Mouse (Mus musculus) kidney, postnatal 0 days (tissue): Measurements from ENCODE around the gene Chn1. TPM values are rescaled to one million over a fixed set of nuclear protein-coding genes. Genes with fewer than 3 reads are reported as not detected.
A peak's percentile ranks its signal among the peaks of the same experiment; 100 is the strongest.

Experiments used
- ATAC-seq: fragments of 200-750 bp; cut with Nextera tagmentation; replicated peaks from 2 replicates; pipeline ENCODE4 v1.8.0; 2017; ENCODE audit warnings: low read depth, moderate number of reproducible peaks, moderate TSS enrichment, moderate library complexity; ENCODE audit not compliant: low FRiP score
- DNase-seq: peaks from one replicate; pipeline ENCODE4 v3.0.0-alpha.2; 2016; ENCODE audit warnings: low spot score
- H3K27ac ChIP-seq: fragments of 300-500 bp; sonication (generic); 2 replicates; pipeline ENCODE4 v1.5.1; 2014; ENCODE audit warnings: mild to moderate bottlenecking
- H3K27me3 ChIP-seq: fragments of 300-500 bp; sonication (generic); 2 replicates; pipeline ENCODE4 v1.6.1; 2014; ENCODE audit warnings: low read length, mixed read lengths; ENCODE audit not compliant: insufficient read depth
- H3K36me3 ChIP-seq: fragments of 300-500 bp; sonication (generic); 2 replicates; pipeline ENCODE4 v1.6.1; 2014; ENCODE audit warnings: low read length, mixed read lengths; ENCODE audit not compliant: insufficient read depth
- H3K4me1 ChIP-seq: fragments of 300-500 bp; sonication (generic); replicated peaks from 2 replicates; pipeline ENCODE4 v1.6.1; 2014; ENCODE audit warnings: antibody characterized with exemption, low read length, mixed read lengths; ENCODE audit not compliant: insufficient read depth
- H3K4me2 ChIP-seq: fragments of 300-500 bp; sonication (generic); 2 replicates; pipeline ENCODE4 v1.6.1; 2014; ENCODE audit warnings: mild to moderate bottlenecking, low read length, moderate library complexity, mixed read lengths
- H3K4me3 ChIP-seq: fragments of 300-500 bp; sonication (generic); replicated peaks from 2 replicates; pipeline ENCODE4 v1.5.1; 2014; ENCODE audit warnings: low read depth, low read length
- H3K9ac ChIP-seq: fragments of 300-500 bp; sonication (generic); 2 replicates; pipeline ENCODE4 v1.6.1; 2014; ENCODE audit warnings: low read depth, low read length
- H3K9me3 ChIP-seq: fragments of 300-500 bp; sonication (generic); replicated peaks from 2 replicates; pipeline ENCODE4 v1.6.1; 2016; ENCODE audit warnings: low read length, inconsistent platforms, mixed read lengths
- CTCF ChIP-seq: IDR thresholded peaks from 2 replicates; pipeline ENCODE4 v1.5.1; 2016; ENCODE audit warnings: antibody characterized with exemption, low read depth, mild to moderate bottlenecking, moderate library complexity
- WGBS: fragments of 180-500 bp; shearing (Covaris S2); extraction: QIAGEN DNeasy Blood & Tissue Kit; methylation state at CpG from one replicate; pipeline ENCODE4 v1.1.7; 2014; 5-methylcytosine and 5-hydroxymethylcytosine counted together
- polyA plus RNA-seq: library from polyadenylated mRNA; unstranded; fragments of >200 nt; fragmentation: Nextera tagmentation; extraction: Ambion mirVana; gene quantifications from 2 replicates; pipeline ENCODE4 v1.2.1, GENCODE M21; 2015

The Chn1 gene
- polyA plus RNA-seq, 1 experiment from 2014 or later: 12.4 TPM

DNA sequence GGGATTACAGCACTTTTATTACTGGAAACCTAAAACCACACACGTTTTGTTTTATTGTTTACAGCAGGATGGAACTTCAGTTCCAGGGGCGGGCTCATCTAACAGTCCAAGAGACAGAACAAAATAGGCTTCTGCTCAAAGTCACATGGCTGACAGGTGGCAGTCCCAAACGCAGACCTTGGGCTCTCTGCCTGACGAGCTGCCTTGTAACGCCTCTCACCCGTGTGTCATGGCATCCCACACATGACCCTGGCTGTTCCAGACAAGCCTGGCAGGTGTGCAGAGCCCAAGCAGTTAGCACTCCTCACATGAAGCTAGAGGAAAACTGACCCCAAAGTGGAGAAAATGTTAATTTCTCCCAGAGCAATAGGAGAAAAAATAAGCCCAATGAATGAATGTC lies 163.3 kb downstream of the Chn1 start:
- Histone ChIP-seq H3K4me1 (no peaks in the 10 kb centered on the region), H3K27me3 (no peaks in the 10 kb centered on the region), H3K36me3 (no peaks in the 10 kb centered on the region), H3K4me2 (no peak overlapping the region), H3K9me3 (no peaks in the 10 kb centered on the region), H3K9ac (no peak overlapping the region), H3K27ac (no peak overlapping the region), H3K4me3 (no peak overlapping the region)
- DNase-seq (no peak), ATAC-seq (no peak)
- 47% methylated on average over 6 of the region's 6 CpGs for WGBS
- TF ChIP-seq CTCF: no peak

DNA sequence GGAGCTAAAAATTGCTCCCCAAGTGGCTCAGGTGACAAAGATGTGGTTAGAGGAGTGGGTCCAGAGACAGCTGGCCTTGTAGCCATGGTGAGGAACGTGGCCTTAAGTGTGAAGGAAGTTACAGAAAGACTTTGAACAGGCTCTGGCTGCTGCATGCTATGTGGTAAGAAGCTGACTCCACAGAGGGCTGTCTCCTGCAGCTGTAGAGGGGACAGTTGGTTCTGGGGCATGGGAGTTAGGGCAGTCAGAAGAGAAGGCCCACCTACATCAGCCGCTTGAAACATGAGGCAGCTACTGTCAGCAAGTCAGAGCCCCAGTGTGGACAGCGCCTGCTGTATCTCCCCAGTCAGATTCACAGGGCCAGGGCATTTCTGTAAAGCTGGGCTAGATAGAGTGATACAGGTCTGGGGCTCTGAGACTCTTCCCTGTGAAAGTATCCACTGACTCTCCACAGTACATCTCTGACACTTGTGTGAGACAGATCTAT lies 165.4 kb downstream of the Chn1 start:
- no peak for TF ChIP-seq CTCF
- Histone ChIP-seq H3K4me3 (no peak overlapping the region), H3K4me1 (no peaks in the 10 kb centered on the region), H3K4me2 (no peak overlapping the region), H3K9ac (no peak overlapping the region), H3K27me3 (no peaks in the 10 kb centered on the region), H3K36me3 (no peaks in the 10 kb centered on the region), H3K27ac (no peak overlapping the region), H3K9me3 (no peaks in the 10 kb centered on the region)
- DNase-seq: no peak
- ATAC-seq: no peak
- WGBS: 78% methylated on average over 3 of the region's 3 CpGs

DNA sequence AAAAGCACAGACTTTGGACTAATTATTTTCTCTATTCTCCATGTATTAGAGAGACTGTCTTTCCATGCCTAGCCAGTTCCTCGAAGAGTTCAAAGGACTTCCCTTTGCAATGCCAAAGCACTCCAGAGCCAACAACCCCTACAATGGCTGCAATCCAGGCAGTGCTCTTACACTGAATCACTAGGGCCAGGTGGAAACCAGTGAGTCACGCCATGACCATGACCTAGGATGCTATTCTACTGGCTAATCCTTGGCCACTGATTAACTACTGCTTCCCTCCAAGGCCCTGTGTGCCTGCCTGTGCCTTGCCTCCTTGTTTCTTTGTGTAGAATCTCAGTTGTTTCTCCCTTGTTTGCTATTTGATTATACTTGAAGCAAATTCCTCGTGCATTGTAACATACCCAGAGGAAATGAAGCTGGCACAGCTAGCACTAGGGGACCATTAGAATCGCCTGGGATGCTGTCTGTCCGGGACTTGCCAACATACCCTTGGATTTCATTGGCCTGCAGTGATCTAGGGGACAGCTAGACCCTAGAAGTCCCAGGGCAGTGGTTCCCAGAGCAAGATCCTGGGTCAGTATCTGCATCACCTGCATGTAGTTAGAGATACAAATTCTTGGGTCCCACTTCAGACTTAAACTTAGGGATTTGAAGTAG lies 166.0 kb downstream of the Chn1 start:
- no peak overlapping the region for H3K27ac ChIP-seq
- ATAC-seq: peak; percentile 81

DNA sequence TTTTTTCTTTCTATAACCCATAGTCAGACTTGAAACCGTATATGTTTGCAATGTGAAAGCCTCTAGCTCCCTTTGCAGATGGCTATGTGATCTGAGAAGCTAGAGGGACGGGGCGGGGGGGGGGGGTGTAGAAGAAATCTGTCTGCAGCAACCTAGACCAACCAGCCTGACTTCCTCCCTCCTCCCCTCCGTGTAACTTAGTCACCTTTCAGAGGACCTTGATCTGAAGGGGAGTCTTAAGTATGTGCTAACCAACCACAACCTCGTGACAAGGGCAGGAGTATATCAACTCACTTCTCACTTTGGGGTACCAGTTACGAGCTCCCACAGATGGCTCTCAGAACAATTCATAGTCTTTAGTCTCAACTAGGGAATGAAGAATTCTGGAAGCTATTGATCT lies 166.8 kb downstream of the Chn1 start:
- DNase-seq: no peak
- TF ChIP-seq CTCF: no peak
- ATAC-seq: no peak

More for the DNA sequence above, 166.0 kb downstream of the Chn1 start:
- peak; percentile 36 for DNase-seq
- no peaks in the 10 kb centered on the region for H3K27me3 ChIP-seq
- WGBS: 70% methylated on average over 5 of the region's 5 CpGs
- H3K9ac ChIP-seq: no peak overlapping the region
- no peaks in the 10 kb centered on the region for H3K9me3 ChIP-seq
- H3K36me3 ChIP-seq: no peaks in the 10 kb centered on the region
- no peaks in the 10 kb centered on the region for H3K4me1 ChIP-seq
- TF ChIP-seq CTCF: no peak
- H3K4me2 ChIP-seq: no peak overlapping the region
- H3K4me3 ChIP-seq: no peak overlapping the region

DNA sequence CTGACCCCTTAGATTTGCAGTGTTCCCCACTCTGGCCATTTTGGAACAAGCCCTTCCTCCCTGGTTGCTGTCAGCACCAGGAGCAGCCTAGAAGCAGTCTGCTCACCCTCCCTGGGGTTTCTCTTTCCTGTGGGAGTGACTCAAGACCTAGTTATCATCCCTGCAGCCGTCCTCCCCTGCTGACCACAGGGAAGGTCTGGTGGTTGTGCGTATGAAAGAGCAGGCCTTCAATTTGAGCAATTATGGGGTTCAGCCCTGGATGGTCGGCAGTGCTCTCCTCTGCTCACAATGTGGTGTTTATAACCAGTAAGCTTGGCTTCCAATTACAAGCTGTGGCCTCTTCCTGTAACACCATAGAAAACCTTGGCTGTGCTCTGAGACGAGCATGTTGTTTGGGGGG lies 167.5 kb downstream of the Chn1 start:
- H3K4me2 ChIP-seq: no peak overlapping the region
- no peak for TF ChIP-seq CTCF
- H3K27ac ChIP-seq: no peak overlapping the region
- H3K9ac ChIP-seq: no peak overlapping the region
- H3K9me3 ChIP-seq: no peaks in the 10 kb centered on the region
- H3K36me3 ChIP-seq: no peaks in the 10 kb centered on the region
- H3K4me1 ChIP-seq: no peaks in the 10 kb centered on the region
- H3K4me3 ChIP-seq: no peak overlapping the region
- no peak for ATAC-seq
- H3K27me3 ChIP-seq: no peaks in the 10 kb centered on the region
- 30% methylated on average over 4 of the region's 4 CpGs for WGBS
- DNase-seq: no peak

More for the DNA sequence above, 166.8 kb downstream of the Chn1 start:
- Histone ChIP-seq H3K9ac (no peak overlapping the region), H3K4me2 (no peak overlapping the region), H3K4me1 (no peaks in the 10 kb centered on the region), H3K27me3 (no peaks in the 10 kb centered on the region), H3K4me3 (no peak overlapping the region), H3K36me3 (no peaks in the 10 kb centered on the region), H3K9me3 (no peaks in the 10 kb centered on the region), H3K27ac (no peak overlapping the region)
- WGBS: 52% methylated on average over 6 of the region's 6 CpGs

DNA sequence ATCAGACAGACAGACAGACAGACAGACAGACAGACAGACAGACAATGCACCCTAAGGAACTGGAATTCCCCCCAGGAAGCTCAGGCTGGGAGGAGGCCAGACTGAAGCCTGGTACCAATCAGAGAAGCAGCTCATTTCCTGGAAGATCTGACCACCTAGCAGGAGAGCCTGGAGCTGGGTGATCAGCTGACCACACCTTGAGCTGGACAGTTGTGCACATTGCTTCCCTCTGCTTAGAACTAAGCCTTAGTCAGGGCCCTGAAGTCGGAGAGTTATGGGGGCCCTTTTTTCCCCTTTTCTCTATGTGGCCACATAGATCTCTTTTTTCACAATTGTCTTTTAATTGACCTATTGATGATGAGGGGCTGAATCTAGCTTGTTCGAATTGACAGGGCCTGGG lies 168.0 kb downstream of the Chn1 start:
- ATAC-seq: no peak
- 31% methylated on average over 2 of the region's 2 CpGs for WGBS
- Histone ChIP-seq H3K27me3 (no peaks in the 10 kb centered on the region), H3K9me3 (no peaks in the 10 kb centered on the region), H3K27ac (no peak overlapping the region), H3K4me3 (no peak overlapping the region), H3K9ac (no peak overlapping the region), H3K4me2 (no peak overlapping the region), H3K36me3 (no peaks in the 10 kb centered on the region), H3K4me1 (no peaks in the 10 kb centered on the region)
- TF ChIP-seq CTCF: no peak
- no peak for DNase-seq

DNA sequence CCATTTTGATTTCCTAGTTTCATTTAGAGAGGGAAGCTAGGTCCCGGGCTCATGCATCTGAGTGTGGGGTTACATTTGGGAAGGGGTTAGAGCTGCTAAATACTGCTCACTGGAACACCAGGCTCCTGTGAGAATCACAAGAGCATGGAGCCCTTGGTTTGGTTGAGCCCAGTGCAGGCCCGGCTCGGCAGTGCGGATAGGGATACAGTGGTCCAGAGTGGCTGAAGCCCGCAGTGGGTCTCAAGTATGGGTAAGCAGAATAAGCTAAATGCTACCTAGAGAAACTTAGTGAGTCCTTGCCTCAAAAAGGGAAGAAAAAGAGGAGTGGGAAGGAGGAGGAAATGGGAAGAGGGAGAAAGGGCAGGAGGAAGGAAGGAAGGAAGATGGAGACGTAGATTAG lies 168.5 kb downstream of the Chn1 start:
- no peak overlapping the region for H3K9ac ChIP-seq
- WGBS: 92% methylated on average over 6 of the region's 6 CpGs

More for the DNA sequence above, 168.5 kb downstream of the Chn1 start:
- DNase-seq: no peak
- ATAC-seq: no peak
- Histone ChIP-seq H3K4me2 (no peak overlapping the region), H3K27ac (no peak overlapping the region), H3K9me3 (no peaks in the 10 kb centered on the region), H3K27me3 (no peaks in the 10 kb centered on the region), H3K36me3 (no peaks in the 10 kb centered on the region), H3K4me3 (no peak overlapping the region), H3K4me1 (no peaks in the 10 kb centered on the region)
- TF ChIP-seq CTCF: no peak
